Mouse (Mus musculus): ENCODE results near the gene Mcidas. TPM values are rescaled to one million over a fixed set of nuclear protein-coding genes. Genes with fewer than 3 reads are reported as not detected.

Gene Mcidas
- not detected in 2 replicates for total RNA-seq (2017)

DNA sequence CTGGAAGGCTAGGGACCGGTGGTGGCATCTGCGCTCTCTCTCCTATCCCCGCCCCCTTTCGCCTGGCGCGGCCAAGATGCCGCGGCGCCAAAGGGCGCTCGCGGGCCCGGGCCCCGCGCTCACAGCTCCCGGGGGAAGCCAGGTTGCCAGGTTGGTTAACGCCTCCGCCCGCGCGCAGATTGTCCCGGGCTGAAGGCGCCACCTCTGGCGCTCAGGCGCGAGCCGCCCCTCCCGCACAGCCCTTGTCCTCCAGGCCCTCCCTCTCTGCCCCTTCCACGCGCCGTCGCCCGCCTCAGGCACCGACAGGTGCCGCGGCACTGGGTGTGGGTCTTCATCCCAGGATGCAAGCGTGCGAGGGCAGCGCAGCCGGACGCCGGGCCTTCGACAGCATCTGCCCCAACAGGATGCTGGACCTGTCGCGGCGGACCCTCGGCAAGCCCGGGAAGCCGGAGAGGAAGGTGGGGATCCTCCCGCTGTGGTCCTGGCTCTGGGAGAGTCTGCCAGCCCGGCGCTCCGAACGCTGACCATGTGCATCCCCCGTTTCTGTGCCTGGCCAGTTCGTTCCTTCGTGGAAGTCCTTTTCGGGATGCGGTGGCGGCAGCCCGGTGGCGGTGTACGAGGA is at the start of gene Mcidas:
Mcidas (plus strand) TSS at position 315 of the 622 bp plus-strand sequence.
- no peak for ATAC-seq (replicated peaks; ENCODE audit: low read depth, poor library complexity, severe bottlenecking)

DNA sequence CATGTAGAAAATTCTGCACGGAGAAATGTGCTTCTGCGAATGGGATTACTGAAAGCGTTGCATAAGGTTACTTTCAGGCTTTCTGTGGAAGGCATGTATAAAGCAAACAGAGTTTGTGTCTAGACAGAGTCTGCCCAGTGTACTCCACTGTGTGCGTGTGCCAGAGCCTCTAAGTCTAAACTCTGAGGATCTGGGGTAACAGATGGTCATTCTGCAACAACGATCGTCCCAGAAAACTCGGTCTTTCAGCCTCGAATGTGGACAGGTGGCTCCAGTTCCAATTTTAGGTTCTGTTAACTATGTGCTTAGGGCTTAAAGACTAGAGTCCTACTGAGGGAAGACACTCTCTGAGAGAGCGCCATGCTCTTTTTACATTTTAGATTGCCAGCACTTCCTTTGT is 48.3 kb upstream of the Mcidas start:
- no peak for ATAC-seq (replicated peaks; ENCODE audit: low read depth, poor library complexity, severe bottlenecking)

DNA sequence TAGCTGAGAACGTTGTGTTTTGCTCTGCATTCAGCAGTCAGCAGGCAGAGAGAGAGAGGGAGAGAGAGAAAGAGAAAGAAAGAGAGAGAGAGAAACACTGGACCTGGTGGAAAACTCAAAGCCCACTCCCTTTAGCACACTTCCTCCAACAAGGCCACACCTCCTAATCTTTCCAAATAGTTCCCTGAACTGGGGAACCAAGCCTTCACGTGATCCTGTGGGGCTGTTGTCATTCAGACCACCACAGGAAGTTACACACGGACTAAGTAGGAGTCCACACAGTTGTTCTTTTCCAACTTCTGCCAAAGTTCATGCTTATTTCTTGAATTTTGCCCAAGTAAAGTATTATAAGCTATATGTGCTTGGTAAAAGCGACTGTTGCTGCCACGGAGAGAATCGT is 47.7 kb upstream of the Mcidas start:
- ATAC-seq (replicated peaks; ENCODE audit: low read depth, poor library complexity, severe bottlenecking): peak; percentile 42; the same call in 1 of the 2 replicates

DNA sequence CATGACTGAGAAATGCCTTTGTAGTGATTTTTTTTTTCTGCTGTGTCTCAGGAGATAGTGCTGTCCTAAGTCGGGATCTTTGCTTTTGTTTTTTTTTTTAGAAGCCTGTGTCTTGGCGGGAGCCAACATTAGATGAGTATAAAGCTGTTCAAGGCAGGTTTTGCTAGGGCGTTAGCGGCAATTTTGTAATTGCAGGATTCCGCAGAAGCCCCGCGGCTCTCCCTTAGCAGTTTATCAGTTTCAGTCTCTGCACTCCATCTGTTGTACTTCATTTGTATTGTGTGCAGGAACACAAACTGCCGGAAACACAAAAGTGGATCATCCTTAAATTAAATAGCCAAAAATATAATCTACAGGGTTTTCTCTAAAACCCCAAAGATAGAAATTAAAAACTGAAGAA is 39.6 kb upstream of the Mcidas start:
- ATAC-seq (replicated peaks; ENCODE audit: low read depth, poor library complexity, severe bottlenecking): no peak

DNA sequence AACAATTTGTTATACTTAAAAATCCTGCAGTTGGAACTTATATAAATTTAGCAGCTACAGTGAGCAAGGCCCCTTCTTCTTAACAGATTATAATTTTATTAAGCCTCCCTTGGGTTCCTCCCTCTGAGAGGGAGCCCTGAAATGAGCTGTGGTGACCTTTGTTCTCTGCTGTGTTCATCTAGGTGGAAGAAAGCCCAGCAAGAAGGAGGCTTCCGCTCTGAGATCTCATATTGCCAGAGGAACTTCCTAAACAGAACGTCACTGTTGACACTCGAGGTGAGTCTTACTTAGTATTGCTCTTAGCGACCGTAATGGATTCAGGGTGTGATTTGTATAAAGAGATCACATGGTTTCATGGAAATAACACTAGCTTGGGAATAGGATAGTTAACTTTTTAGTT is 30.6 kb upstream of the Mcidas start:
- no peak for ATAC-seq (replicated peaks; ENCODE audit: low read depth, poor library complexity, severe bottlenecking)

DNA sequence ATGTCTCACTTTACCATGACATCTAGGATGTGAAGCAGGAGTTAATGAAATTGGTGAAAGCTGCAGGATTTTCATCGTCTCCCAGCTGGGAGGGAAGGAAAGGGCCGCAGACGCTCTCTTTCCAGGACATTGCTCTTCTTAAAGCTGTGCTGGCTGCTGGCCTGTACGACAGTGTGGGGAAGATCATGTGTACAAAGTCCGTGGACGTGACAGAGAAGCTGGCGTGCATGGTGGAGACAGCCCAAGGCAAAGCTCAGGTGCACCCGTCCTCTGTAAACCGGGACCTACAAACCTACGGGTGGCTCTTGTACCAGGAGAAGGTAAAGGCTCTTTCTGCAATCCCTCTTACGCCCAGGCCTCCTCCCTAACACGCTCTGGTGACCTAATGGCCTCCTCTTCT is 29.2 kb upstream of the Mcidas start:
- no peak for ATAC-seq (replicated peaks; ENCODE audit: low read depth, poor library complexity, severe bottlenecking)

DNA sequence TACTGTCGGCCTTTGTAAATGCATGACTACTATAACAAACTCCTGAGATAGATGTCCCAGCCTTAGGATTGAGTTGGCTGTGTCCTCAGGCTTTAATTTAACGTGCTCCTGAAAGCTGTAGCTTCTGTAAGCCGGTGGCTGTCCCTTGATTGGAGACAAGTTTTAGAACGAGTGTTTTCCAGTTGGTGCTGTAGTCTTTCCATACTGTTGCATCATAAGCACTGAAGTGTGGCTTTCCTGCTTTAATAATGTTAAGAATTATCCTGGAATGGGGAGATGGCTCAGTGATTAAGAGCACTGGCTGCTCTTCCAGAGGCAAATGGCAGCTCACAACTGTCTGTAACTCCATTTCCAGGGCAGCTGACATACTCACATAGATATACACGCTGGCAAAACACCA is 26.4 kb upstream of the Mcidas start:
- ATAC-seq (replicated peaks; ENCODE audit: low read depth, poor library complexity, severe bottlenecking): no peak

DNA sequence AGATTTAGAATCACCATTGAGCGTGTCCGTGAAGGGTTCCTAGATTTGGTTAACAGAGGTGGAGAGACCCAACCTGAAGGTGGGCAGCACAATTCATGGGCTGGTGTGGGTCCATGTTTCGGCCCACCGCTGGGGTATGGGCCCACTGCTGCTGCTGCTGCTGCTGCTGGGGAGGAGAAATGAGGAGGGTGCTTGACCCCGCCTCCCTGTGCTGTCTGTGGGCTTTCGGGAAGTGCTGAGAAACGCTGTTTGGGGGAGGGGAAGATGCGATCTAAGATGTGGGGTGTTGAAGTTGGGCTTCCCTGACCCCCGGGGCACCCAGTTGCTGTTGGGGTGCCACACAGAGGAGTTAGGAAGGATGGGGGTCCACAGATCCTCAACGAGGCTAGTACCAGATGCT is 16.9 kb upstream of the Mcidas start:
- peak; percentile 78 for ATAC-seq (replicated peaks; ENCODE audit: low read depth, poor library complexity, severe bottlenecking)

DNA sequence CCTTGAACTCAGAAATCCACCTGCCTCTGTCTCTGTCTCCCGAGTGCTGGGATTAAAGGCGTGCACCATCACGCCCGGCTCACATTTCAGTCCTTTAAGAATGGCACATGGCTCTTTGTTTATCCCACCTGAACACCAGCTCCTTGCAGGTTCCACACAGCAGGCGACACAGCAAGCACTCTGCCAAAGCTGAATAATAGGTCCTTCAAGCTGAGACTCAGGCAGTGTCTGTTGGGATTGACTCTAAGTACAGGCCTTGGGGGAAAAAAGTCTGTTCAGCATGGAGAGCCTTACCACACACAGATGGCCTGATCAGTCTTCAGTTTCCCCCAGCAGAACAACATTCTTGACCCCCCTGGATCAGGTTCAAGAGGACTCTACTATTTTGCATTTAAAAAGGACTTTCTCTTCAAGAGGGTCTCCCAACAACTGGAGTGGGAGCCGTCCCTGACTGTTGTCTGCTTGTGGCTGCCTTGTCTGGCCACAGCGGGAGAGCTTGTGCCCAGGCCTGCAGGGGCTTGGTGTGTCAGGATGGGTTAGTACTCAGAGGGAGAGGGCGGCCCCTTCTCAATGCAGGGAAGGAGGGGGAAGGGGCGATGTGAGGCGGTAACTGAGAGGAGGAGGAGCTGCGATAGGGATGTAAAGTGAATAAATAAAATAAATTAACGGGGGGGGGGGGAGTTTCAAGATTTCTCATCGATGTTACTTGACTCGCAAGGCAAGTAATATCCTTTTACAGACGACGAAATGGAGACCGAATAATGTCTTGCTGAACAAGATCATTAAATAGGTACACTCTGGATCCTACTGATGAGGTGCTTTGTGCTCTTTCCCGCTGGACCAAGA is 7.8 kb upstream of the Mcidas start:
- no peak for ATAC-seq (replicated peaks; ENCODE audit: low read depth, poor library complexity, severe bottlenecking)

DNA sequence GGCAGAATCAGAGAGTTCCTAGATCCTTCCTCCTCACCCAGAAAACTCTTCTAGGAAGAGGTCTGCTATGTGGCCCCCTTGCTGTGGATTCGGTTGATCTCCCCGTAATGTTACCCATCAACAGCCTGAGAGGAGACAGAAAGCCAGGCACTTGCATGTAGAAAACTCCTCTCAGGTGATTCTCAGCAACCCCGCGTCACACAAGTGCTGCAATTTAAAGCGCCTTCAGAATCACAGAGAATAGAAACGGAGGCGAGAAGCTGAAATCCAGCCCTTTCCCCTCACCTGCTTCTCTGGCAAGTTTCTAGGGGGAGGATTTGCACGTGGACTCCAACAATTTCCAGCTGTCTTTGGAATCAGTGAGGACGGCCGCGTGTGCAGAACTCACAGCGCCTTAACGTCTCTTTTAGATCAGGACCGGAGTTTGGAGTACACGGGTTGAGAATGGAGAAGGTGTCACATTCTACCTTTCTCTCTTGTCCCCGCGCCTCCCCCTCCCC is 7.1 kb upstream of the Mcidas start:
- ATAC-seq (replicated peaks; ENCODE audit: low read depth, poor library complexity, severe bottlenecking): no peak

DNA sequence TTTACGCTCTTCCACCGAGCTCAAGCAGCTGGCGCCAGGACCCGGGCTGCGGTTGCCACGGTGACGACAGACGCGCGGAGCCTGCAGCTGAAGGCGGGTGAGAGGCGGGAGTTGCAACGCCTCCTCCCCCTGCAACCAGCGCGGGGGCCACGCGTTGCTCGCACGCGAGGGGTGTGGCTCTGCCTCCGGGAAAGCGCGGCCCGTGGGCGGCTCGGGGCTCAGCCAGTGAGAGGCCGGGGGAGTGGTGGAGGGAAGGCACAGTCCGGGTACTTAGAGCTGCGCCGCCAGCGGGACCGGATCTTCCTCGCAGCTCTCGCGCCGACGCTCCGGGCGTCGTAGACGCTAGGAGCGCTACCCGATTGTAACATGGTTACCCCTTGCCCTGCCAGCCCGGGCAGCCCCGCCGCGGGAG is 6.1 kb upstream of the Mcidas start, which contains the start of gene Ccno:
Ccno (plus strand) TSS at position 271 of the 412 bp plus-strand sequence.
- ATAC-seq (replicated peaks; ENCODE audit: low read depth, poor library complexity, severe bottlenecking): peak; percentile 90

DNA sequence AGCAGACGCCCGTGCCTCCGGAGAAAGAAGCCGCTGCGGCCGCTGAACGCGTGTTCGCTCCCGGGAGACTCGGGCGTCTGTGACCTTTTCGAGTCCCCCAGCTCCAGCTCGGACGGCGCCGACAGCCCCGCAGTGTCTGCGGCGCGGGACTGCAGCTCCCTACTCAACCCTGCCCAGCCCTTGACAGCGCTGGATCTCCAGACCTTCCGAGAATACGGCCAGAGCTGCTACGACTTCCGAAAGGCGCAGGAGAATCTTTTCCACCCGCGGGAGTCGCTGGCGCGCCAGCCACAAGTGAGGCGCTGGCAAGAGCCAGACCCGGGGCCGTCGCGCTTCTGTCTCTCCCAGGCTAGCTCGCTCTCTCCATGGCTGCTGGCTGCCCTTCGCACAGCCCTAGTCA is 5.7 kb upstream of the Mcidas start:
- peak; percentile 2; the same call in 1 of the 2 replicates for ATAC-seq (replicated peaks; ENCODE audit: low read depth, poor library complexity, severe bottlenecking)

DNA sequence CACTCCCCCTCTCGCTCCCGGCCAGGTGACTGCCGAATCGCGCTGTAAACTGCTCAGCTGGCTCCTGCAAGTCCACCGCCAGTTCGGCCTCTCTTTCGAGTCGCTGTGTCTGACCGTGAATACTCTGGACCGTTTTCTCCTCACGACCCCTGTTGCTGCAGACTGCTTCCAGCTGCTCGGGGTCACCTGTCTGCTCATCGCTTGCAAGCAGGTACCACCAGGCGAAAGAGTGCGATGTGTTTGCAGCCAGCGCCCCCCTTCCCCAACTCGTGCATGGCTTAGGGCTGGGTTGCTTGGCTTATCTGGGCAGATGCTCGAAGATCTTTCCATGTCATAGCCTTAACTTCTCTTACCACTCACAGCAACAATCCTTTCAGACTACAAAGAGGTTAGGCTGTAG is 4.8 kb upstream of the Mcidas start:
- no peak for ATAC-seq (replicated peaks; ENCODE audit: low read depth, poor library complexity, severe bottlenecking)

DNA sequence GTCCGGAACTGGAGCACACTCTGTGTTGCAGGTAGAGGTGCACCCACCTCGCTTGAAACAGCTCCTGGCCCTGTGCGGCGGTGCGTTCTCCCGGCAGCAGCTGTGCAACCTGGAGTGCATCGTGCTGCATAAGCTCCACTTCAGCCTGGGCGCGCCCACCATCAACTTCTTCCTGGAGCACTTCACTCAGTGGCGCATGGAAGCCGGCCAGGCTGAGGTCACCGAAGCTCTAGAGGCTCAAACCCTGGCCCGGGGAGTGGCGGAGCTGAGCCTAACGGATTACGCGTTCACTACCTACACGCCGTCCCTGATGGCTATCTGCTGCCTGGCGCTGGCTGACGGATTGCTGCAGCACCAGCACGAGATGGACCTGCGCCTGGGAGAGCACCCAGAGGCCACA is 4.1 kb upstream of the Mcidas start:
- no peak for ATAC-seq (replicated peaks; ENCODE audit: low read depth, poor library complexity, severe bottlenecking)

DNA sequence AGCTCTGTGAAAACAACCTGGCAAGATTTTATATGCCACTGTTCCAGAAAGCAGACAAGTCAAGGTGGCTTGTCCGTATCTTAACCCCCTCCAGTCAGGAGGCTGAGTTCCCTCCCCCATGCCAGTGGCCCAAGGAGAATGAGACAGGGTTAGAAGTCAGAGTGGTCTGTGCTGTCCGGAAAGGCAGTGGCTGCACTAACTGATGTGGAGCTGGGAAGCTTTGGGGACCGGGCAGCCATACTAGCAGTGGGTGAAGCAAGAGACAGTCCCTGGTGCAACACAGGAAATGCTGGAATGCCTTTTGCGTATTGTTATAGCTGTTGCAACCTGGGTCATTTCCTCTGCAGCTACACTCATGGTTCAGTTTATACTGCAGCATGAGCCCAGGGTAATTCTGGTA is 3.3 kb upstream of the Mcidas start:
- ATAC-seq (replicated peaks; ENCODE audit: low read depth, poor library complexity, severe bottlenecking): peak; percentile 19; the same call in 1 of the 2 replicates

DNA sequence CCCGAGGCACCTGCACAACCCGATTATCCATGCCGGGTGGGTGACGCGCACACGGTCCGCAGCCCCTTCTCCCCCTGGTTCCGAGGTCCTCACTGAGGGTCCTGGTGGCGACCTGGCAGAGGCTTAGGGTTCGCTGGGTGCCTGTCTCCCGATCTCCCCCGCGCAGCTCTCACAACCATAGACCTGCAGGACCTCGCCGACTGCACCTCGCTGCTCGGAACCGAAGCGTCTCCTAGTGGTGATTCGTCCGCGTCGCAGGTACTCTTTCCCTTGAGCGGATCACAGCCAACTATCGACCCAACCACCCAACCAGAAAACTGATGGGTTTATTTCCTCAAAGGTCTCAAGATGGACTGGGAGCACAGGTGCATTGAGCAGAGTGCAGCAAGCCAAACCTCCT is 546 bp downstream of the Mcidas start:
- ATAC-seq (replicated peaks; ENCODE audit: low read depth, poor library complexity, severe bottlenecking): peak; percentile 58

DNA sequence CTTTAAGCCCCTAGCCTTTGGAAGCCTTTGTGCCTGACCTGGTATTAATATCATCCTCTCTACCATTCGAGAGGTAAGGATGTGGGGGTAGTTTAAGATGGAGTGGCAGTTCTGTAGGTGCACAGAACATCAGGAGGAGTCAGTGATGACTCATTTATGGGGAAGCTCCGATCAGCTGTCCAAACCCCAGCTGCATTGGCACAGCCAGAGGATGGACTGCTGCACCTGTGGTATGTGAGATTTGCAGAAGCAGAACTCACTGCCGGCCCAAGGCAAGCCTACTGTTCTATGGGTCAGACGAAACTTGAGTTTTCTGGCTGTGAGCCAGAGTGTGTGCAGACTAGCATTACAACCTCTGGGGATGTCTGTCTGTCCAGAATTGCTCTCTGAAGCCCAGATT is 2.8 kb downstream of the Mcidas start:
- ATAC-seq (replicated peaks; ENCODE audit: low read depth, poor library complexity, severe bottlenecking): 0 out of 2 replicates have a peak, but pooled peaks have one; percentile 14

DNA sequence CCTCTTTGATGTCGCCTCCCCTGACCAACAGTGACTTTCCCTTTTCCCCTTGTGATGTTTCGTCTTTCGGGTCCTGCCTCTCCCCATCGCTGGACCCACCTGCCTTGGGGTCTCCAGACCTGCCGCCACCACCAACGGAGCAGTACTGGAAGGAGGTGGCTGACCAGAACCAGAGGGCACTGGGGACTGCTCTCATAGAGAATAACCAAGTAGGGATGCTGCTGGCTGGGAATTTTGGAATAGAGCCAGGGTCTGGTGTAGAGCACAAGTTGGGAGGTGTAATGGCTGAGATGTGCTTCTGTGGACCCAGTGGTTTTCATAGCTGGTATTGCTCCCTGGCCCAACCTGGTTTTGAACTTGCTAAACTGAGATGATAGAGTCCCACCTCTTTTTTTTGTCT is 3.7 kb downstream of the Mcidas start:
- ATAC-seq (replicated peaks; ENCODE audit: low read depth, poor library complexity, severe bottlenecking): no peak

DNA sequence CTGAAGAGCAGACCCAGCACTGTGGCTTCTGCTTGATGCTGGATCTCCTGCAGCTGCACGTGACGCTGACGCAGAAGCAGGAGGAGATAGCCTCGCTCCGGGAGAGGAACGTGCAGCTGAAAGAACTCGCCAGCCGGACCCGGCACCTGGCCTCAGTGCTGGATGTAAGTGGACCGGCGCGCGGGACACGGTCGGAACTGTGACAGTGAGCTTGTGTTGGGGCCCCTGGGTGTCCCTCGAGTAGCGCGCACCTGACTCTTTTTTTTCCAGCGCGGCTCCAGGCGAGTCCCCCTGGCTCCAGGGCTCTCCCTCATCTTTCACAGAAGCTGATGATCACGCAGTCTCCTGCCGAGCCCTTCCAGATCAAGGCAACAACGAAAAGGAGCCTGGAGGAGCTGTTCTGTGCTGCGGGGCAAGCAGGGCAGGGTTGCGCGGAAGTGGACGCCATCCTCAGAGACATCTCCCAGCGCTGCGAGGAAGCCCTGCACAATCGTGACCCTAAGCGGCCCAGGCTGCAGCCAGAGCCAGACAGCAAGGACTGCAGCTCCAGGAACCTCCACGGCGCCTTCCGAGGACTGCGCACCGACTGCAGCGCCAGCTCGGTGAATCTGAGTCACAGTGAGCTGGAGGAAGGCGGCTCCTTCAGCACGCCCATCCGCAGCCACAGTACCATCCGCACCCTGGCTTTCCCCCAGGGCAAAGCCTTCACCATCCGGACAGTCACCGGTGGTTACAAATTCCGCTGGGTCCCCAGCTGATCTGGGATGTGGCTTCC is 5.0 kb downstream of the Mcidas start:
- ATAC-seq (replicated peaks; ENCODE audit: low read depth, poor library complexity, severe bottlenecking): peak; percentile 61

DNA sequence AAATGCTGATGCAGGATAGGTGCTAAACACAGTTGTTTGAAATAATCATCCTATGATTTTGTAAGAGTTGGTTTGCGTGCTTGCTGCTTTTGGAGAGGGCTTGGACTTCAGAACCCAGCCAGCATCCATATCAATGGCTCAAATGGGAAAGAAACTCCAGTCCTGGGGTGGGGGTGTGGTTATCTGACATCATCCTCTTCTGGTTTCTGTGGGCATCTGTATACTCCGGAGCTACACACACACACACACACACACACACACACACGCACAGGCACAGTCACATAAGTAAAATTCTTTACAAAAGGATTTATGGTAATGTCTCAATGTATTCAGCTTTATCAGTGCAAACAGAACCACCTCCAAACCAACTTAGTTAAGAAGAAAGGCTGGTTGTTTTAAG is 6.4 kb downstream of the Mcidas start:
- ATAC-seq (replicated peaks; ENCODE audit: low read depth, poor library complexity, severe bottlenecking): no peak

Measured in common myeloid progenitor, adult 5-6 weeks (primary cell).